Mouse (Mus musculus) limb, embryonic 14.5 days (tissue): ENCODE measurements at regions not wholly inside any gene's neighbourhood (a gene's known extent, or its start where the extent isn't known, plus 50 kb on each side); places are given as distances from the start of the nearest gene placed in this dataset.

Source experiments
- ATAC-seq: fragments of 200-750 bp; cut with Nextera tagmentation; 2 replicates; pipeline ENCODE4 v1.8.0; 2017; ENCODE audit warnings: low read depth, moderate number of reproducible peaks, moderate TSS enrichment; ENCODE audit not compliant: low FRiP score
- DNase-seq: peaks from one replicate; pipeline ENCODE4 v3.0.0-alpha.2; 2015; ENCODE audit warnings: low spot score
- H3K27ac ChIP-seq: fragments of 300-500 bp; sonication (generic); replicated peaks from 2 replicates; pipeline ENCODE4 v1.5.1; 2014; ENCODE audit warnings: low read depth, mild to moderate bottlenecking, low read length, moderate library complexity, mixed read lengths
- H3K27me3 ChIP-seq: fragments of 300-500 bp; sonication (generic); 2 replicates; pipeline ENCODE4 v1.6.1; 2014; ENCODE audit warnings: low read length, mixed read lengths; ENCODE audit not compliant: control insufficient read depth, insufficient read depth
- H3K36me3 ChIP-seq: fragments of 300-500 bp; sonication (generic); 2 replicates; pipeline ENCODE4 v1.6.1; 2014; ENCODE audit warnings: mild to moderate bottlenecking, low read length, moderate library complexity, mixed read lengths; ENCODE audit not compliant: control insufficient read depth, insufficient read depth
- H3K4me1 ChIP-seq: fragments of 300-500 bp; sonication (generic); 2 replicates; pipeline ENCODE4 v1.6.1; 2014; ENCODE audit warnings: antibody characterized with exemption, low read length, mixed read lengths; ENCODE audit not compliant: control insufficient read depth, insufficient read depth
- H3K4me2 ChIP-seq: fragments of 300-500 bp; sonication (generic); replicated peaks from 2 replicates; pipeline ENCODE4 v1.6.1; 2014; ENCODE audit warnings: low read depth, mild to moderate bottlenecking, low read length, moderate library complexity; ENCODE audit not compliant: severe bottlenecking
- H3K4me3 ChIP-seq: fragments of 300-500 bp; sonication (generic); replicated peaks from 2 replicates; pipeline ENCODE4 v1.5.1; 2014; ENCODE audit warnings: low read length
- H3K9ac ChIP-seq: fragments of 300-500 bp; sonication (generic); 2 replicates; pipeline ENCODE4 v1.6.1; 2014; ENCODE audit warnings: mild to moderate bottlenecking, low read depth, low read length, moderate library complexity; ENCODE audit not compliant: severe bottlenecking
- H3K9me3 ChIP-seq: fragments of 300-500 bp; sonication (generic); 2 replicates; pipeline ENCODE4 v1.6.1; 2016; ENCODE audit warnings: low read length; ENCODE audit not compliant: control insufficient read depth
- POLR2A ChIP-seq: fragments of 200-500 bp; IDR thresholded peaks from 2 replicates; pipeline ENCODE4 v1.8.0; 2012; ENCODE audit warnings: inconsistent platforms, mild to moderate bottlenecking, moderate library complexity, borderline replicate concordance; ENCODE audit not compliant: insufficient read depth, insufficient read length; ENCODE audit errors: extremely low read depth
- WGBS: fragments of 180-500 bp; shearing (Covaris S2); extraction: QIAGEN DNeasy Blood & Tissue Kit; methylation state at CpG from one replicate; pipeline ENCODE4 v1.1.7; 2014; 5-methylcytosine and 5-hydroxymethylcytosine counted together

DNA sequence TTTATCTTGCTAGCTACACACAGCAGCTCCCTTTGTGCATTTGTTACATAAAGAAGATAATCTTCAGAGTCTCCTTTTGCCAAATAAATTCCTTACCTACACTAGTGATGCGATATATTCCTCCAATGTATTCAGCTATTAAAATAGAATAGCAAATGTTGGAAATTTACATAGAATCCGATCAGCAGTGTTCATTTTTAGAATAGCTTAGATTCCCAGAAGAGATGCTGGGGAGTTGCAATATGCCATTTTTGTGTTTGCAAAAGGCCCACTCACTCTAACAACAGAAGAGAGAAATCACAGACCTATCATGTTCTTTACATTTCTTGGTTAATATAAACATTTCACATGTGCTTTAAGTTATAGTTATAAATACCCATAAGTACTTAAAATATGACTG lies 454.2 kb downstream of the Kcnj3 start:
- no peaks in the 10 kb centered on the region for H3K9me3 ChIP-seq
- no peak for TF ChIP-seq POLR2A
- H3K4me3 ChIP-seq: no peak overlapping the region
- 84% methylated on average over 2 of the region's 2 CpGs for WGBS
- ATAC-seq (no peak), DNase-seq (no peak)
- H3K27me3 ChIP-seq: no peaks in the 10 kb centered on the region
- no peak overlapping the region for H3K9ac ChIP-seq
- no peak overlapping the region for H3K27ac ChIP-seq
- no peak overlapping the region for H3K4me2 ChIP-seq
- no peaks in the 10 kb centered on the region for H3K4me1 ChIP-seq
- H3K36me3 ChIP-seq: no peaks in the 10 kb centered on the region

DNA sequence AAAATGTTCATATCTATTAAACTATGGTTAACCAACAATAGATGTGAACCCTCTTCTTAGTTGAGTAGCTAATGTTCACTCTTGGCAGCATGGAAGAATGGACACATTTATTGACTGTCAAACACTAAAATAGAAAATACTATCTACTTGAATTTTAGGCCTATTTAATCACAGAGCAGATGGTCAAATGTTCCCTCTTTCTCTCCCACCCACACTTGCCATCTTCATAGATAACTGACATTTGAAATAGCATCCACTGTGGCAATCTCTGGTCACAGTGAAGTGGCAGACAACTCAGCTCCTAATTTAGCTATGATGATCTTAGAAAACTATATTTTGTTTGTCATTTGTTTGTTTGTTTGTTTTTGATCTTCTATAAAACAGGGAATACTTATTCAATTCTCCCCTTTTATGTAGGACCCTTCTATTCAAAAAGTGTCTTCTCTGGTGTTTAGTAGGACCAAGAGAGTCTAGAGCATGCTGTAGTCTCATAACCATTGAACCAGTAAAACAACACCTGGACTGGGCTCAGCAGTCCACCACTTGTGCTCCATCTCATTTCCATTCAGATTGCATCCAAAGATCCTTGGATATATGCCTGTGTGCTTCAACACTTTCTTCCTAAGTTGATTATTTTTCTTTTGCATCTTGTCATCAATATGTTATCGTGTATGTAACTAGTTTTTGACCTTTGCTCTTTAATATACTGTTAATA lies 457.2 kb downstream of the Kcnj3 start:
- WGBS: 68% methylated on average over 1 of the region's 1 CpGs
- no peak overlapping the region for H3K9ac ChIP-seq
- no peak for ATAC-seq

DNA sequence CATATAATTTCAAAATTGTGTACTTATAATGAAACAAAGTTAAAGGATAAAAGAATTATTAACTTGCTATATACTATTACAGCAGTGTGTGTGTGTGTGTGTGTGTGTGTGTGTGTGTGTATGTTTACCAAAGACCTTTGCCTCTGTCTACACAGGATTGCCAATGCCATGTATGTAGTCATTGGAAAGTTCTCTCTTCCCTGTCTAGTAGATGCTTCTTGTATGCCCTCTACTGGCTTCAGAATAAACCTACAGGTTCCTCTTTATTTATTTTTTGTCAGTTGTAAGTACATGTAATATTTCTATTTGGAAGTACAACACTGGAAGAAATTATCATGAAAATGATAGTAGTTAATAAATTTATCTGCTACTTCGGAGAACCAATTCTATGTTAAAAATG lies 484.5 kb downstream of the Kcnj3 start:
- Histone ChIP-seq H3K9me3 (no peaks in the 10 kb centered on the region), H3K27me3 (no peaks in the 10 kb centered on the region), H3K4me3 (no peak overlapping the region), H3K4me1 (no peaks in the 10 kb centered on the region), H3K4me2 (no peak overlapping the region), H3K9ac (no peak overlapping the region), H3K27ac (no peak overlapping the region), H3K36me3 (no peaks in the 10 kb centered on the region)
- no peak for TF ChIP-seq POLR2A
- WGBS: 63% methylated on average over 1 of the region's 1 CpGs
- ATAC-seq (no peak), DNase-seq (peak; percentile 8)

More for the DNA sequence above, 457.2 kb downstream of the Kcnj3 start:
- H3K36me3 ChIP-seq: no peaks in the 10 kb centered on the region
- H3K27ac ChIP-seq: no peak overlapping the region
- H3K9me3 ChIP-seq: no peaks in the 10 kb centered on the region
- no peak for DNase-seq
- no peaks in the 10 kb centered on the region for H3K27me3 ChIP-seq
- no peak overlapping the region for H3K4me2 ChIP-seq
- no peak overlapping the region for H3K4me3 ChIP-seq
- TF ChIP-seq POLR2A: no peak
- H3K4me1 ChIP-seq: no peaks in the 10 kb centered on the region
